In genomic region chr12:102593699-102594098, GRCm38 (mm10) we compare ENCODE assay signal across 8 mouse cellular contexts. TPM values are rescaled to one million over a fixed set of nuclear protein-coding genes. Genes with fewer than 3 reads are reported as not detected.
DNase-seq lines count a peak whose midpoint lies in the region; ATAC-seq lines count a peak whose summit lies in the region.

No protein-coding gene starts in this region.

- no peak for DNase-seq in forebrain, embryonic 10.5 days (ENCODE audit: extremely low spot score, low spot score)
- DNase-seq in midbrain, embryonic 11.5 days (ENCODE audit: low spot score, missing footprints), result no peak
- DNase-seq in heart, embryonic 10.5 days (ENCODE audit: low spot score), result no peak
- DNase-seq in lung, postnatal 4 days, result peak; percentile 33 to 41
- no peak for DNase-seq in thymus, postnatal 25 days

- H3K4me3 ChIP-seq in forebrain, embryonic 12.5 days (replicated peaks), result no peak overlapping the region
- no peak overlapping the region for H3K4me3 ChIP-seq in forebrain, embryonic 10.5 days
- H3K4me3 ChIP-seq in midbrain, embryonic 13.5 days (replicated peaks), result no peak overlapping the region
- H3K4me3 ChIP-seq in midbrain, embryonic 11.5 days (ENCODE audit: low read depth, low read length), result no peak overlapping the region
- H3K4me3 ChIP-seq in heart, embryonic 10.5 days, result no peak overlapping the region

- no peaks in the 10 kb centered on the region for H3K27me3 ChIP-seq in forebrain, embryonic 12.5 days
- no peaks in the 10 kb centered on the region for H3K27me3 ChIP-seq in forebrain, embryonic 10.5 days (ENCODE audit: poor library complexity, severe bottlenecking)
- H3K27me3 ChIP-seq in midbrain, embryonic 13.5 days, result no peaks in the 10 kb centered on the region
- no peaks in the 10 kb centered on the region for H3K27me3 ChIP-seq in midbrain, embryonic 11.5 days (ENCODE audit: control insufficient read depth, insufficient read depth, low read length)
- no peaks in the 10 kb centered on the region for H3K27me3 ChIP-seq in heart, embryonic 10.5 days (ENCODE audit: insufficient read depth, poor library complexity, severe bottlenecking)

- 0 out of 2 replicates have a peak, but pooled peaks cover 5% of the 10 kb centered on the region for H3K36me3 ChIP-seq in forebrain, embryonic 12.5 days (replicated peaks)
- peaks cover 7% of the 10 kb centered on the region for H3K36me3 ChIP-seq in forebrain, embryonic 10.5 days (replicated peaks)
- no peaks in the 10 kb centered on the region for H3K36me3 ChIP-seq in midbrain, embryonic 13.5 days
- H3K36me3 ChIP-seq in midbrain, embryonic 11.5 days (ENCODE audit: control insufficient read depth, insufficient read depth, low read length), result no peaks in the 10 kb centered on the region
- H3K36me3 ChIP-seq in heart, embryonic 10.5 days, result no peaks in the 10 kb centered on the region

- 0 out of 2 replicates have a peak, but pooled peaks have one; percentile 18 for ATAC-seq in forebrain, embryonic 12.5 days (ENCODE audit: low FRiP score)
- no peak; the same call in 1 of the 2 replicates for ATAC-seq in midbrain, embryonic 13.5 days
- no peak for ATAC-seq in midbrain, embryonic 11.5 days (ENCODE audit: low FRiP score)
- ATAC-seq in erythroid progenitor cell, adult 5-6 weeks (replicated peaks; ENCODE audit: low FRiP score, poor library complexity, severe bottlenecking), result no peak

- H3K9ac ChIP-seq in forebrain, embryonic 12.5 days, result no peak overlapping the region
- no peak overlapping the region for H3K9ac ChIP-seq in midbrain, embryonic 13.5 days (replicated peaks)
- H3K9ac ChIP-seq in midbrain, embryonic 11.5 days (ENCODE audit: low read length), result no peak overlapping the region

- no peak overlapping the region for H3K27ac ChIP-seq in forebrain, embryonic 12.5 days
- H3K27ac ChIP-seq in forebrain, embryonic 10.5 days, result no peak overlapping the region
- H3K27ac ChIP-seq in midbrain, embryonic 13.5 days, result peak overlapping the region; percentile 35; the same call in 1 of the 2 replicates
- no peak overlapping the region for H3K27ac ChIP-seq in midbrain, embryonic 11.5 days (ENCODE audit: low read depth, low read length)
- H3K27ac ChIP-seq in heart, embryonic 10.5 days, result peak overlapping the region; percentile 42; the same call in 1 of the 2 replicates

- H3K4me2 ChIP-seq in forebrain, embryonic 12.5 days, result no peak overlapping the region
- H3K4me2 ChIP-seq in midbrain, embryonic 13.5 days (replicated peaks), result no peak overlapping the region
- no peak overlapping the region for H3K4me2 ChIP-seq in midbrain, embryonic 11.5 days

- H3K9me3 ChIP-seq in forebrain, embryonic 12.5 days, result 0 out of 2 replicates have a peak, but pooled peaks cover 6% of the 10 kb centered on the region
- peaks cover 8% of the 10 kb centered on the region; the same call in 1 of the 2 replicates for H3K9me3 ChIP-seq in forebrain, embryonic 10.5 days
- H3K9me3 ChIP-seq in midbrain, embryonic 13.5 days, result 0 out of 2 replicates have a peak, but pooled peaks cover 2% of the 10 kb centered on the region
- no peaks in the 10 kb centered on the region for H3K9me3 ChIP-seq in midbrain, embryonic 11.5 days (ENCODE audit: control insufficient read depth, low read length)
- peaks cover 4% of the 10 kb centered on the region; the same call in 1 of the 2 replicates for H3K9me3 ChIP-seq in heart, embryonic 10.5 days

- 55% methylated on average over 9 of the region's 9 CpGs for WGBS in forebrain, embryonic 12.5 days
- WGBS in forebrain, embryonic 10.5 days, result 77% methylated on average over 9 of the region's 9 CpGs
- 61% methylated on average over 9 of the region's 9 CpGs for WGBS in midbrain, embryonic 13.5 days
- 80% methylated on average over 9 of the region's 9 CpGs for WGBS in midbrain, embryonic 11.5 days
- 45% methylated on average over 9 of the region's 9 CpGs for WGBS in heart, embryonic 10.5 days

- peaks cover 8% of the 10 kb centered on the region; the same call in 1 of the 2 replicates for H3K4me1 ChIP-seq in forebrain, embryonic 12.5 days
- H3K4me1 ChIP-seq in forebrain, embryonic 10.5 days, result no peaks in the 10 kb centered on the region; the same call in 1 of the 2 replicates
- H3K4me1 ChIP-seq in midbrain, embryonic 13.5 days (replicated peaks), result peaks cover 17% of the 10 kb centered on the region
- no peaks in the 10 kb centered on the region for H3K4me1 ChIP-seq in midbrain, embryonic 11.5 days (ENCODE audit: control insufficient read depth, insufficient read depth, low read length)
- H3K4me1 ChIP-seq in heart, embryonic 10.5 days, result peaks cover 26% of the 10 kb centered on the region

RNA-seq across cellular contexts. Expression of gene Chga, which starts 38.9 kb away (rescaled TPM):
- 38.4 and 41.2 TPM in 2 replicates for polyA plus RNA-seq in forebrain, embryonic 12.5 days (2016; fragmentation: Nextera tagmentation; extraction: Ambion mirVana)
- 6.7 and 9.2 TPM in 2 replicates for polyA plus RNA-seq in forebrain, embryonic 10.5 days (2016; fragmentation: Nextera tagmentation; extraction: Ambion mirVana)
- polyA plus RNA-seq in midbrain, embryonic 13.5 days (2015; fragmentation: Nextera tagmentation; extraction: Ambion mirVana), result 88.9 and 90.0 TPM in 2 replicates
- polyA plus RNA-seq in midbrain, embryonic 11.5 days (2014; fragmentation: Nextera tagmentation; extraction: Ambion mirVana), result 23.5 and 24.0 TPM in 2 replicates
- 0.15 and 0.44 TPM in 2 replicates for polyA plus RNA-seq in heart, embryonic 10.5 days (2016; fragmentation: Nextera tagmentation; extraction: Ambion mirVana)
- not detected in 2 replicates for total RNA-seq in erythroid progenitor cell, adult 5-6 weeks (2015; ENCODE audit: low replicate concordance)
- not detected in 2 replicates for total RNA-seq in erythroid progenitor cell, adult 5-6 weeks (2017; ENCODE audit: low replicate concordance)

Comparison
In these comparisons a context has a peak if more than half of its experiments do, and no peak if none do; other contexts are left out.
1. H3K27ac ChIP-seq: peak in midbrain, embryonic 13.5 days (single experiment) and heart, embryonic 10.5 days (single experiment); none in forebrain, embryonic 12.5 days (single experiment), forebrain, embryonic 10.5 days (single experiment) and midbrain, embryonic 11.5 days (single experiment).
2. DNase-seq: peak in lung, postnatal 4 days (2 of 2); none in forebrain, embryonic 10.5 days (single experiment), midbrain, embryonic 11.5 days (single experiment), heart, embryonic 10.5 days (single experiment) and thymus, postnatal 25 days (single experiment).